Mouse (Mus musculus) hindlimb bud, embryonic 11.5 days (tissue): ENCODE data around the gene Arhgdia.
A peak's percentile ranks its signal among the peaks of the same experiment; 100 is the strongest.
"Not testable (repeated sequence)": the region's sequence is repeated elsewhere in the genome, so short reads cannot be mapped to it uniquely, and the experiment has no call there.

Source experiments
- DNase-seq: peaks from one replicate; pipeline ENCODE4 v3.0.0-alpha.2; 2012; ENCODE audit warnings: low read depth, low spot score; ENCODE audit errors: extremely low spot score

The Arhgdia gene

DNA sequence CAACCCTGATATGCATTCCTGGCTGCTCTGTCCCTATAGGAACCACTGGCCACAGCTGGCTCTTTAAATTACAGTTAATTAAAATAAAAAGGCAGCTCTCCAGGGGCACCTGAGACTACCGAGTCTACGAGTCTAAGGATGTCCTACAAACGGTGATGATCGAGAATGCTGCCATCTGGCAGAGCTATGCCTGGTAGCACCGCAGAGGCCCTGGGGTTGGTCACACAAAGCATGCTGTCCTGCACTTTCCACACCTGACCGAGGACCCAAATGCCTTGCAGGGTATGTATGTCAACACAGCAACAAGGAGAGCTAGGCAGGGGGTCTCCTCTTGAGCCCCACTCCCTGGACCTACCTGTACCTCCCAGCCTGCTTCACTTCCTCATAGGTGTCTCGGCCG lies 32.6 kb upstream of the Arhgdia start:
- no peak for DNase-seq

DNA sequence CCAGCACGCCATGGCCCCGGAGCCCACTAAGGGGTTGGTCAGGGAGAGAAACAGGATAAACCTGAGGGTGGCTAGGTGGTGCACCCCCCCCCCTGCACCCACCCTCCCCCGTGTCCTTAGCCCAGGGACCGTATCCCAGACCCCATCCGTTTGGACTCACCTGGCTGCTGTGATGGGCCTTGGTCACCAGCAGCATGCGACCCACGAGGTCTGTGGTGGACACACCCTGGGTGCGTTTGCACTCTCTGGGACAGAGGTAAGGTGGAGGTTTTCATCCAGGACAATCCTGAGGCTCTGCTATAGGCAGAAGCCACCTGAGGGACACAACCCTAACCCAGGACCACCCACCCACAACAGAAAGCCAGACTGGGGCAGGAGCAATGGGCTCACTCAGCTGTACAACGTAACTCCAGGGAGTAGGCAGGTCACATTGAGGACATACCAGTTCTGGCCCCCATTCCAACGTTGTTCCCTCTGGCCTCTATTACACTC lies 32.1 kb upstream of the Arhgdia start:
- no peak for DNase-seq

DNA sequence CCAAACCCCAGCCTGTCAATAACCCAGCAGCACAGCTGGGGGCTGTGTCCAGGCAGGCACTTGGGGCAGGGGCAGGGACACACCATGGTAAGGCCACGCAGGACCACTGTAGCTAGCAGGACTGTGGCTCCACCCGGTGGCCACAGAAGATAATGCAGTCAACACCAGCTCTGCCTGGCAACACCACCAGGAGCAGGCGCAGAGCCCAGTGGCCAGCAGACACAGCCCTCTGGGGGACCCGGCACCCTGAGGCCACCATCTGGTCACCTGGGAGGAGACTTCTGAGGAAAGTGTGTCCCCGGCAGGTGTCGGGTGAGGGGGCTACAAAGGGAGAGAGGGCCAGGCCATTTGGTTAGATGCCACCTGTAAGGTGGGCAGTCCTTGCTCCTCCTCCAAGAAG lies 31.3 kb upstream of the Arhgdia start:
- DNase-seq: no peak

DNA sequence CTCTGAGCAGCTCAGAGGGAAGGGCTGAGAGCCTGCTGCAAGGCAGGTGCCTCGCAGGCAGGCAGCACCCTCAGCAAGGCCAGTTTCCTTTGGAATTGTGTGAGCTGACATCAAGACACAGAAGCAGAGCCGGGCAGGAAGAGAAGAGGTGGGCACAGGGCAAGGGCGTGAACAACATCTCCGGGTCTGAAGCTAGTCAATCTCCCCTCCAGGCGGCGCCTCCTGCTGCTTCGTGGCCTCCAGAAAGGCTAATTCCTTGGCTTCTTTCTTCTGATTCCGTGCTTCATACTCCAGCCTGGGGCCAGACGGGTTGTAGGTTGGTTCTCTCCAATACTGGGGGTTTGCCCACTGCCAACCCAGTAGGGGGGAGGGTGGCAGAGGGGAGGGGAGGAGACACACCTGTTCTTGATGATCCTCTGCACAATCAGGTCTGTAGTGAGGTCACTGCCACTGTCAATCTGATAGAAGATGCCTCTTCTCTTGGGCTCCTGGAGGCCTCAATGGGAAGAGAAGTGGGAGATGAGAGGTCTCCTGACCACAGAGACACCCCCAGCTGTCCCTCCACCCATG lies 29.1 kb upstream of the Arhgdia start:
- no peak for DNase-seq

GRCm38 (mm10) chr11:120609250-120609649 lies 27.8 kb upstream of the Arhgdia start:
- DNase-seq: no peak

DNA sequence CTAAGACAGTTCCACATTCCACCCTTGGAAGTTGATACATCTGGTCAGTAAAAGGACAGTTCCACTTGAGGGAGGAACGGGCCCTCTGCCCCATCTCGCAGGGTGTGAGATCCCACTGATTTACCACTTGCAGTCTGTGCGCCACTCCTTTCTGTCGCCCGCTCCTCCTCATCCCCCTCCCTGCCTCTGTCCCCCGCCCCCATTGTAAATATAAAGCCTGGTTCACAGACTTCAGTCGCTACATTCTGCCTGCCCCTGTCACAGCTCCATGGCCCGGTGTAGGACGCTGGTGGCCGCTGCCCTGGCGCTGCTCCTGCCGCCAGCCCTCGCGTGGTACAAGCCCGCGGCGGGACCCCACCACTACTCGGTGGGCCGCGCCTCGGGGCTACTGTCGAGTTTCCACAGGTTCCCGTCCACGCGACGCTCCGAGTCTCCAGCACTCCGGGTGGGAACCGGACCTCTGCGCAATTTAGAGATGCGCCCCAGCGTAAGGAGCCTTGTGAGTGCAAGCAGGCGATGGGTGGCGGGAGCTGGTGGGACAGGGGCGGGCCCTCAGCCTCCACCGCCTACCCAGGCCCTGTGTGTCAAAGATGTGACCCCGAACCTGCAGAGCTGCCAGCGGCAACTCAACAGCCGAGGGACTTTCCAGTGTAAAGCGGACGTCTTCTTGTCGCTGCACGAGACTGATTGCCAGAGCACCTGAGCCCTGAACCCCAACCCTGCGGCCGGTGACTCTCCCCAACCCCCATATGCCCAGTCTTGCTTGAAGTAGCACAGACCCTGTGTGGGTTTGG lies 27.0 kb upstream of the Arhgdia start, which contains the start of gene Npb:
Npb (plus strand) TSS at position 237 of the 794 bp plus-strand sequence.
- DNase-seq: no peak

GRCm38 (mm10) chr11:120606764-120607163 lies 25.3 kb upstream of the Arhgdia start:
- DNase-seq: no peak

GRCm38 (mm10) chr11:120605667-120606066 lies 24.2 kb upstream of the Arhgdia start:
- no peak for DNase-seq

GRCm38 (mm10) chr11:120603545-120603944 lies 22.1 kb upstream of the Arhgdia start:
- no peak for DNase-seq

GRCm38 (mm10) chr11:120600716-120601115 lies 19.3 kb upstream of the Arhgdia start:
- no peak for DNase-seq

DNA sequence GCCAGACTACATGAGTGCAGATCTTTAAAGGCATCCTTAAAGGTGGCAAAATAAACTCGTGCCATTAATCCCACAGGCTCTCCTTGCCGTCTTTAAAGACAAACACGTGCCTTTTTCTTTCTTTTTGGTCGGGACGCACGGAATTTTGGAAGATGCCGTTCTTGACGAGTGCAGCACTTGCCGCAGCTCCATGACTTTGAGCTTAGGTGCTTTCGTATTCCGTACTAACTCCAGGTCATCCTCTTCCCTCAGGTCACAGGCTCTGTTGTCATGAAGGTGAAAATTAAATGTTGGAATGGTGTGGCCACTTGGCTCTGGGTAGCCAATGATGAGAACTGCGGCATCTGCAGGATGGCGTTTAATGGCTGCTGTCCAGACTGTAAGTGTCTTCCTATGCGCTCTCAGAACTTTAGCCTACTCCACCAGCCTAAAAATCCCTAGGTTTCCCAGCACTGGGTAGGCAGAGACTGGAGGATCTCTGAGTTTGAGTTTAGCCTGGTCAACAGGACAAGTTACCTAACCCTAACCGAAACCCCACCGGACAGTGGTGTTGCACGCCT lies 17.6 kb upstream of the Arhgdia start:
- no peak for DNase-seq

- DNase-seq: peak; percentile 70
Observed at GRCm38 (mm10) chr11:120598283-120598989, 17.0 kb upstream of the Arhgdia start, which contains the start of the genes Alyref and Anapc11. Gene Alyref, minus strand, starts transcription at chr11:120598365. Gene Anapc11, plus strand, starts transcription at chr11:120598421.

GRCm38 (mm10) chr11:120597240-120598235 lies 16.1 kb upstream of the Arhgdia start:
- no peak for DNase-seq

- no peak for DNase-seq
Observed at GRCm38 (mm10) chr11:120588531-120588930, 7.1 kb upstream of the Arhgdia start.

- no peak for DNase-seq
Observed at GRCm38 (mm10) chr11:120583937-120584336, 2.5 kb upstream of the Arhgdia start.

GRCm38 (mm10) chr11:120582982-120583293 lies 1.5 kb upstream of the Arhgdia start:
- DNase-seq: not testable (repeated sequence)

DNA sequence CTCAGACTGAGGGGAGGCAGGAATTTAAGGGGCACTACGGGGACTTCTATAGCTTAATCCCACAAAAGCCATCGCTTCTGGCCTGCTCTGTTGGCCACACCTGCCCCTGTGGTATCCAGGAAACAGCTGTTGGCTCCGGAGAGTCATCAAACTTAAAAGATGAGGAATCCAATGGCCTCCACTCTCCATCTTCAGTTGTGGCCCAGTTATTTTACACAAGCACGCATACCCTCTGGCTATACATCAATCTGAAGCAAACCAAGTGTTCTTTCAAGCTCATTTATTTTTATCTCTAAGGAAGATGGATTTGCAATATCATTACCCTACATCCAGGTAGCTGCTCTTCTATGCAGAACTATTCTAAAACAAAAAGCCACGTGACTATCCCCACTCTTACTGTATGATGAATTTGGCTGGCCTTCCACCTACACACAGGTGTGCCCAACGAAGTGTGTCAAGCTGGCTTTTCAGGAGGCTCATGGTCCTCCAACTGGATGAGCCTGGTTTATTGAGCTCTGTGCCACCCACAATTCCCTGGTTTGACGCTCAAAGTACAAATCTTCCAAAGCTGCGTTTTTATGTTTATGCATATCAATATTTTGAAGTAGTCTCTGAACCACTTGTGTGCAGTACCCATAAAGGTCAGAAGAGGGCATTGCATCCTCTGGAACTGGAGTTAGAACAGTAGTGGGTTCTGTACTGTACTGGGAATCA lies 1.0 kb upstream of the Arhgdia start:
- no peak for DNase-seq

- DNase-seq: no peak
Observed at GRCm38 (mm10) chr11:120580871-120581331, 523 bp downstream of the Arhgdia start.

- no peak for DNase-seq
Observed at GRCm38 (mm10) chr11:120580190-120580589, 1.2 kb downstream of the Arhgdia start.
